Mouse (Mus musculus) lung, embryonic 15.5 days (tissue): Measurements from ENCODE around the gene Tfip11. TPM values are rescaled to one million over a fixed set of nuclear protein-coding genes. Genes with fewer than 3 reads are reported as not detected.
"Not testable (repeated sequence)": the region's sequence is repeated elsewhere in the genome, so short reads cannot be mapped to it uniquely, and the experiment has no call there.

Experiments
- ATAC-seq: fragments of 200-750 bp; cut with Nextera tagmentation; 2 replicates; pipeline ENCODE4 v1.8.0; 2017; ENCODE audit warnings: moderate number of reproducible peaks, borderline replicate concordance; ENCODE audit not compliant: low FRiP score, low TSS enrichment; ENCODE audit errors: extremely low read depth
- H3K27ac ChIP-seq: fragments of 300-500 bp; sonication (generic); 2 replicates; pipeline ENCODE4 v1.5.1; 2015; ENCODE audit warnings: moderate library complexity, mild to moderate bottlenecking, inconsistent platforms
- H3K27me3 ChIP-seq: fragments of 300-500 bp; sonication (generic); 2 replicates; pipeline ENCODE4 v1.6.1; 2015; ENCODE audit warnings: inconsistent platforms
- H3K36me3 ChIP-seq: fragments of 300-500 bp; sonication (generic); 2 replicates; pipeline ENCODE4 v1.6.1; 2015; ENCODE audit warnings: inconsistent platforms
- H3K4me1 ChIP-seq: fragments of 300-500 bp; sonication (generic); 2 replicates; pipeline ENCODE4 v1.6.1; 2015; ENCODE audit warnings: inconsistent platforms
- H3K4me2 ChIP-seq: fragments of 300-500 bp; sonication (generic); 2 replicates; pipeline ENCODE4 v1.6.1; 2015; ENCODE audit warnings: inconsistent platforms, mild to moderate bottlenecking, moderate library complexity
- H3K4me3 ChIP-seq: fragments of 300-500 bp; sonication (generic); 2 replicates; pipeline ENCODE4 v1.5.1; 2015; ENCODE audit warnings: mild to moderate bottlenecking, inconsistent platforms
- H3K9ac ChIP-seq: fragments of 300-500 bp; sonication (generic); 2 replicates; pipeline ENCODE4 v1.6.1; 2015; ENCODE audit warnings: inconsistent platforms
- H3K9me3 ChIP-seq: fragments of 300-500 bp; sonication (generic); 2 replicates; pipeline ENCODE4 v1.6.1; 2016; ENCODE audit warnings: inconsistent platforms
- WGBS: fragments of 180-500 bp; shearing (Covaris S2); methylation state at CpG from one replicate; pipeline ENCODE4 v1.1.7; 2015; 5-methylcytosine and 5-hydroxymethylcytosine counted together
- polyA plus RNA-seq: library from polyadenylated mRNA; unstranded; fragments of >200 nt; fragmentation: Nextera tagmentation; extraction: Ambion mirVana; gene quantifications from 2 replicates; pipeline ENCODE4 v1.2.1, GENCODE M21; 2015

Tfip11 gene
- polyA plus RNA-seq, 1 experiment from 2014 or later, result 30.4 TPM

DNA sequence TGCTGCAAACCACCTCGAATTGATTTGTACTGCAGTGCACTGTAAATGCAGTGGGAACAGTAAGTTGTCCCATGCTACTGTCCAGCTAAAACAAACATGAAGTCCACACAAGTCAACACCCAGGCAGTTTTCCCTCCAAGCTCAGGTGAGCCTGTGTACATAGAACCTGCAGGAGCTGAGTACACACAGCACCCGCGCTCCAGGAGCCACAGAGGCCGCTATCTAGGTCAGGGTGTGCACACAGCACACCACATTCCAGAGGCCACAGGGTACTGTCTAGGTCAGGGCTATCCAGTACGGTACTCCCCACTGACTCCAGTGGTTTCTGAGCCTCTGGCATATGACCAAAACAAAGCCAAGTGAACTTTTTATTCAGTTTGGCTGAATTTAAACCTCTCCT is 23.8 kb upstream of the Tfip11 start:
- Histone ChIP-seq H3K4me3 (no peak overlapping the region), H3K9ac (no peak overlapping the region), H3K4me1 (peaks cover 24% of the 10 kb centered on the region; the same call in 1 of the 2 replicates), H3K9me3 (no peaks in the 10 kb centered on the region), H3K4me2 (no peak overlapping the region), H3K36me3 (no peaks in the 10 kb centered on the region; the same call in 1 of the 2 replicates), H3K27ac (peak overlapping the region; percentile 12; the same call in 1 of the 2 replicates), H3K27me3 (no peaks in the 10 kb centered on the region)
- 60% methylated on average over 5 of the region's 5 CpGs for WGBS
- ATAC-seq, result no peak

DNA sequence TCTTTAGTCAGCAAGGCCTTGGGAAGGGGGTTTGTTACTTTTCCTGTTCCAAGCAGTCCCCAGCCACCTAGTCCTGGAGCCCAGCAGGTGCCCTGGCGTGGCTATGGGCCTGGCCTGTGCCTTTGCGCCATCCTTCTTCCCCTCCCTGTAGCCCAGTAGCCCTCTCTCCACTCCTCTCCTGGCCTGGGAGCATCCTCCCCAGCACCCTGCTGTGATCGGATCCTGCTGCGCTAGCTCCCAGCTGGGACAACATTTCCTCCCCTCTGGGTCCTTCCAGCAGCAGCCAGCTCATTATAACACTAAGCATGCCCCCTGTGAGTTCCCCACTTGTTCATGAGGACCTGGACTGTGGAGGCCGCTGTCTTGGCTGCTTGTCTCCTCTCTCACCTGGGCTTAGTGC is 20.3 kb upstream of the Tfip11 start:
- Histone ChIP-seq H3K36me3 (peaks cover 28% of the 10 kb centered on the region), H3K27me3 (no peaks in the 10 kb centered on the region), H3K9me3 (no peaks in the 10 kb centered on the region), H3K4me2 (no peak overlapping the region), H3K4me1 (0 out of 2 replicates have a peak, but pooled peaks cover 12% of the 10 kb centered on the region), H3K4me3 (no peak overlapping the region), H3K9ac (no peak overlapping the region), H3K27ac (no peak overlapping the region)
- WGBS, result 70% methylated on average over 5 of the region's 5 CpGs
- no peak for ATAC-seq

DNA sequence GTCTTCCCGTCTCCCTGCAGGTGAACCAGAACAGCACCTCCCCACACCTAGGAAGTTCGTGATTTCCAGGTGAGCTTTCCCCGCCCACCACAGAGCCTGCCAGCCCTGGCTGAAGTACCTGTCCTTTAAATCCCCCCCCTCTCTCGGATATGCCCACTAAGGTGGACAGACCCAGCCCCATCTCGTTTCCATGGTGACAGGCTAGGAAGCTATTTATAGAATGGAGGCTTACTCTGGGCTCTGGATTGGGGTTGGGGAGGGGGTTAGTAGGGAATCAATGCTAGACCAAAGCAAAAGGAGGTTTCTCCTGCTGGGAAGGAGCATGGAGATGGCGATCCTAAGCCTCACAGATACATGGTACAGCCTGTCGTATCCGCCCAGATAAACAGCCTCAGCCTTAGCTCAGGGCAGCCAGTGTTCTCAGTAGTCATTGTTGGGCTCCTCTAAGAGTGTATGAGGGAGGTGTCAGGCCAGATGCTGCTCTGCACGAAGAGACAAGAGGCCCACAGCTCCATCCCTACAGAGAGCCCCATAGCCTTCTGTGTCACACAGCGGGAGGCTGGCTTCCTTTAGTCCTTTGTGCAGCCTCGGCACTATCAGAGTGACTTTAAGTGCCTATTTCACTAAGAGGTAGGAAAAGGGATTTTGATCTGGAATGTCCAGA is 12.8 kb upstream of the Tfip11 start:
- Histone ChIP-seq H3K27ac (no peak overlapping the region), H3K27me3 (no peaks in the 10 kb centered on the region), H3K4me1 (no peaks in the 10 kb centered on the region), H3K4me3 (no peak overlapping the region), H3K36me3 (peaks cover 38% of the 10 kb centered on the region), H3K4me2 (no peak overlapping the region), H3K9me3 (no peaks in the 10 kb centered on the region), H3K9ac (no peak overlapping the region)
- ATAC-seq, result no peak
- WGBS, result 65% methylated on average over 11 of the region's 11 CpGs

DNA sequence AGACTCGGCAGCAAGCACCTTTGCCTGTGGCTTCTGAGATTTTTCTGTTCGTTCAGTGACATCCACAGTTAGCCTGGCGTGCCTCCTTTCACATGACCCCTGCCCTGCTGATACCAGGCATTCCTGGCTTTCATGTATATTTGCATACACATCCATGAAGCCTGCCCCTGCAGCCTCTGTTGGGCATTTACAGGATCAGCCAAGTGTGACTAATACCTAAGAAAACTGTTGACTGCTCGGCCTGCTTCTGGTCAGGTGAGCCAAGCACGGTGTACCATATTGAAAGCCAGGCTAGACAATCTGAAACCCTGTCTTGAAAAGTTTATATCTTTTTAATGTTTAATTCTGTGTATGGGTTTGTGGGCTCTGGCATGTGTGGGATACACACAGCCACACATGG is 9.7 kb upstream of the Tfip11 start:
- Histone ChIP-seq H3K9me3 (no peaks in the 10 kb centered on the region), H3K4me1 (no peaks in the 10 kb centered on the region), H3K4me3 (no peak overlapping the region), H3K4me2 (no peak overlapping the region), H3K36me3 (peaks cover 15% of the 10 kb centered on the region), H3K9ac (no peak overlapping the region), H3K27ac (peak overlapping the region; percentile 63; the same call in 1 of the 2 replicates), H3K27me3 (no peaks in the 10 kb centered on the region)
- WGBS, result 80% methylated on average over 5 of the region's 5 CpGs
- ATAC-seq, result no peak

DNA sequence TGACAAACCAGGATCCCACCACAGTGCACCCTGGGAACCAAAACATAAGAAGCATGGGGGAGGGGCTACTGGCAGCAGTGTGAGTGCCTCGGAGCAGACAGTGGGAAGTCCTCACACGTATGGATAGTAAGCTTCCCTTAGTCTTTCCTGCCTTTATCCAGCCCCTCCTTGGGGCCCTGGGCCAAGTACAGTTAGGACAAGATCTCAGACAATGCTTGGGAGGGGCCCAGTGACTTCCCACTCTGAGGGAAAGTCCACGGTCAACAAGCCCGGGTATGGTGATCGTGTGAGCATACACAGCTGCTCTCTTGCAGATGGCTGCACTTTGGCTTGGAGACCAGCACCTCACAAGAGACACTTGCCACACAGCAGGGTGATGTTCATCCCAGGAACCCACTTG is 8.8 kb upstream of the Tfip11 start:
- Histone ChIP-seq H3K27me3 (no peaks in the 10 kb centered on the region), H3K9me3 (no peaks in the 10 kb centered on the region), H3K4me2 (no peak overlapping the region), H3K36me3 (peaks cover 15% of the 10 kb centered on the region), H3K4me1 (no peaks in the 10 kb centered on the region), H3K27ac (peak overlapping the region; percentile 63), H3K9ac (no peak overlapping the region), H3K4me3 (no peak overlapping the region)
- 27% methylated on average over 5 of the region's 5 CpGs for WGBS
- no peak for ATAC-seq

- H3K4me2 ChIP-seq, H3K9me3 ChIP-seq, H3K36me3 ChIP-seq, H3K4me3 ChIP-seq, H3K27ac ChIP-seq, H3K9ac ChIP-seq, H3K4me1 ChIP-seq, H3K27me3 ChIP-seq, ATAC-seq: not testable (repeated sequence)
- 64% methylated on average over 2 of the region's 2 CpGs for WGBS
Measured at GRCm38 (mm10) chr5:112319343-112319742, 6.8 kb upstream of the Tfip11 start.

DNA sequence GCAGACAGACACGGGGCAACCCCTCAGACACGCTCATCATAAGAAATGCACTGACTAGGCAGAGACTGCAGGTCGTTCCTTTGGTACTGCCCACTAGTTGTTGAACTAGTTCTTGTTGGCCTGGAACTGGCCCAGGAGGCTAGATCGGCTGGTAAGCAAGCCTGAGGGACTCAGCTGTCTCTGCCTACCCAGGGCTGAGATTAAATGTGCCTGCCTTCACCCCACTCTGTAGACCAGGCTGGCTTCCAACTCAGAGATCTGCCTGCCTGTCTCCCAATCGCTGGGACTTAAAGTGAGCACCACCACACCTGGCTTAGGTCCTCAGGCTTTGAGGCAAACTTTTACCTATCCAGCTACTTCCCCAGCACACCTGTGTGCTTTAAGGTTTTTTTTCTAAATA is 5.8 kb upstream of the Tfip11 start:
- Histone ChIP-seq H3K4me2 (no peak overlapping the region), H3K36me3 (peaks cover under 1% of the 10 kb centered on the region; the same call in 1 of the 2 replicates), H3K4me3 (no peak overlapping the region), H3K9ac (no peak overlapping the region), H3K9me3 (no peaks in the 10 kb centered on the region), H3K27ac (no peak overlapping the region), H3K4me1 (peaks cover 10% of the 10 kb centered on the region), H3K27me3 (no peaks in the 10 kb centered on the region)
- WGBS, result 70% methylated on average over 5 of the region's 5 CpGs
- ATAC-seq, result no peak

GRCm38 (mm10) chr5:112320936-112321335 is 5.2 kb upstream of the Tfip11 start:
- no peak overlapping the region for H3K9ac ChIP-seq
- WGBS, result 69% methylated on average over 6 of the region's 6 CpGs
- H3K27me3 ChIP-seq, result no peaks in the 10 kb centered on the region
- H3K4me2 ChIP-seq, result no peak overlapping the region
- H3K36me3 ChIP-seq, result no peaks in the 10 kb centered on the region
- H3K4me1 ChIP-seq, result peaks cover 14% of the 10 kb centered on the region
- H3K27ac ChIP-seq, result no peak overlapping the region
- no peak for ATAC-seq
- no peak overlapping the region for H3K4me3 ChIP-seq
- H3K9me3 ChIP-seq, result no peaks in the 10 kb centered on the region

DNA sequence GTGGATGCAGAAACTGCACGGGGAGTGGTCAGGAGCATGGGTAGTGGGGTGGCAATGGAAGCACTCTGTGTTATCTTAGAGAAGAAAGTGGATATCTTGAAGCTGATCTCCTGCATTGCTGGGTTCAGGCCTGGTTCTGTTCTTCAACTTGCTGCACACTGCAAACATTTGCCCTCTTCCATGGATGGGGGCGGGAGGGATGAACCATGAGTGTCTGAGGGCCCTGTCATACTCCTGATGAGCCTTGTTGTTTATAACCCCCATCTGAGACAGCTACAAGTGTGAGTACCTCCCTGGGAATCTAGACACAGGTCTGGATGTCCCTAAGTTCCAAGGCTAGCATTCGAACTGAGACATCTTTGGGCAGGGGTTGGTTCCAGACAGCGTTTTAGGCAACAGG is 4.8 kb upstream of the Tfip11 start:
- Histone ChIP-seq H3K9me3 (no peaks in the 10 kb centered on the region), H3K4me2 (no peak overlapping the region), H3K36me3 (no peaks in the 10 kb centered on the region), H3K27ac (no peak overlapping the region), H3K4me3 (no peak overlapping the region), H3K4me1 (peaks cover 14% of the 10 kb centered on the region), H3K9ac (no peak overlapping the region), H3K27me3 (no peaks in the 10 kb centered on the region)
- WGBS, result 68% methylated on average over 4 of the region's 4 CpGs
- no peak for ATAC-seq

- ATAC-seq, result no peak
Measured at GRCm38 (mm10) chr5:112323246-112323645, 2.9 kb upstream of the Tfip11 start.

GRCm38 (mm10) chr5:112324637-112325545 is 1.3 kb upstream of the Tfip11 start:
- Histone ChIP-seq H3K9me3 (no peaks in the 10 kb centered on the region), H3K4me3 (peak overlapping the region; percentile 95), H3K4me2 (peak overlapping the region; percentile 72), H3K36me3 (peaks cover 20% of the 10 kb centered on the region), H3K27me3 (no peaks in the 10 kb centered on the region), H3K4me1 (peaks cover 24% of the 10 kb centered on the region), H3K27ac (peak overlapping the region; percentile 44), H3K9ac (0 out of 2 replicates have a peak overlapping the region, but pooled peaks have one; percentile 8)
- WGBS, result 20% methylated on average over 24 of the region's 24 CpGs
- ATAC-seq, result peak; percentile 60; the same call in 1 of the 2 replicates

More at GRCm38 (mm10) chr5:112323246-112323645, 2.9 kb upstream of the Tfip11 start:
- H3K27me3 ChIP-seq, result no peaks in the 10 kb centered on the region
- H3K9ac ChIP-seq, result no peak overlapping the region
- no peak overlapping the region for H3K27ac ChIP-seq
- H3K4me3 ChIP-seq, result no peak overlapping the region
- H3K9me3 ChIP-seq, result no peaks in the 10 kb centered on the region
- H3K4me1 ChIP-seq, result peaks cover 24% of the 10 kb centered on the region
- peaks cover 6% of the 10 kb centered on the region for H3K36me3 ChIP-seq
- H3K4me2 ChIP-seq, result no peak overlapping the region
- WGBS, result 81% methylated on average over 6 of the region's 6 CpGs
